Mouse (Mus musculus) lung, postnatal 0 days (tissue): ENCODE measurements at regions not wholly inside any gene's neighbourhood (a gene's known extent, or its start where the extent isn't known, plus 50 kb on each side); places are given as distances from the start of the nearest gene placed in this dataset.

Experiments used
- CTCF ChIP-seq: IDR thresholded peaks from 2 replicates; pipeline ENCODE4 v1.5.1; 2016; ENCODE audit warnings: antibody characterized with exemption, mild to moderate bottlenecking
- EP300 ChIP-seq: IDR thresholded peaks from 2 replicates; pipeline ENCODE4 v1.6.1; 2016; ENCODE audit warnings: antibody characterized with exemption, mild to moderate bottlenecking, control low read depth

- TF ChIP-seq CTCF: peak; percentile 35
- no peak for TF ChIP-seq EP300
Observed at GRCm38 (mm10) chr15:14051872-14052271, 878.4 kb upstream of the Cdh6 start.
